Mouse (Mus musculus): ENCODE data around the gene Capzb.

Capzb gene

DNA sequence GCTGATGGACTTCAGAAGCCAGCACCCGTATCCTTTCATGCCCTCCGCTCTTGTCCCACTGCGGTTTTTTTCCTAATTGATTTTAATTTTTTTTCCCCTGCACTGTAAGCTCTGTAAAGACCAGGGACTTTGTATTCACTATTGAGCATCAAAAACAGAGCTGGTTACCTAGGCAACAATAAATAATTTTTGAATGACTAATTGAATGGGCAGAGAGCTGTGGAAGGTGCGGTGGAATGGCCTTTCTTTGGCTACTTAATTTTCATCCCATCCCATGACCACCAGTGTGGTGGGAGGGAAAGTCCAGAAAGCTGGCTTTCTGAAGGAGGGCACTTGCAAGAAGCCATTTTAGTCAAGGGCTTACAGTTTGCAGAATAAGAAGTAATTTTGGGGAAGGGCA, 41.6 kb downstream of the Capzb start:
- no peak for DNase-seq (ENCODE audit: low spot score)

DNA sequence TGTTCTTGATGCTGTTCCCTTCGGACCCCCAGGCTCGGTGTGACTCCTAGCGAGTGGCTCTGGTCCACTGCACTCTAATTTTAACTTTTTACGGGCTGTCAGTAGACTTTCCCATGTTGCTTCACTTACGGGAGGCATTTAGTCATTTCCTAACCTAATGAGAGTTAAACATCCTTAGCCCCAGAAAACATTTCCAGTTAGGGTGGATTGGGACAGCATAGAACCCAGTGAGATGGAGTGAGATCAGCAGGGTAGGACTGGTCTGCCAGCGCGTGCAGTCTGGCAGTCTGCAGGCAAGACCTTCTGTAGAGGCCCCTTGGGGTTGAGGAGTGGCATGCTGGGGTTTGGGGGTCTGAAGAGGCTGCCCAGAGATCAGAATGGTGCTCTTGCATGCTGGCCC, 42.9 kb downstream of the Capzb start:
- DNase-seq (ENCODE audit: low spot score) = no peak

DNA sequence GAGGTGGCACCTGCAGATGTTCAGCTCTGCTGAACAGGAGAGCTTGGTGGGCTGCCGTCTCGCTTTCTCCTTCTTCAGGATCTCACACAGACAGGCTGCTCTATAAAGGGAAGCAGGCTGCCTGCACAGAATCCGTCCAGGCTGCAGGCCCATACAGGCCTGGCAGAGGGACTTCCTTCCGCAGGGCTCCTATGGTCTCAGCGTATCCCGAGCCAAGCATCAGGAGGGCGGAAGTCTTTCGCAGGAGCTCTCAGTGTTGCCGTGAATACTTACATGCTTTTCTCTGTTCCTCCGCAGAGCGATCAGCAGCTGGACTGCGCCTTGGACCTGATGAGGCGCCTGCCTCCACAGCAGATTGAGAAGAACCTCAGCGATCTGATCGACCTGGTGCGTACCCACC, 45.9 kb downstream of the Capzb start:
- DNase-seq (ENCODE audit: low spot score) = no peak

DNA sequence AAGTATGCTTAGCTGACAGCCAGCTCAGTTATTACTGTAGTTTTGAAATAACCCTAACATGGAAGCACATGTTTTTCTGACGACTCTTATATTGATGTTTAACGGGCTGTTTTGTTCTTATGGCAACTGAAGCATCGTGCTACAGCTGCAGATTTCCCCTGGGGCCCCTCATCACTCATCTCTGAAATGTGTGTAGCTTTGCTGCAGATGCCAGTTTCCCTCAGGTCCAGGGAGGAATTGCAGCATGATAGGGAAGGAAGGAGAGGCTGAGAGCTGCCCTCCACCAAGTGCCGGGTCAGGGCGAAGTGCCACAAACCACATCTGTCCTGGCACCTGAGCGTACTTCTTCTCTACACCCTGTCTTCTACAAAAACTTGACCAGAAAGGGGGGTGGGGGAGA, 47.6 kb downstream of the Capzb start:
- DNase-seq (ENCODE audit: low spot score) = no peak

DNA sequence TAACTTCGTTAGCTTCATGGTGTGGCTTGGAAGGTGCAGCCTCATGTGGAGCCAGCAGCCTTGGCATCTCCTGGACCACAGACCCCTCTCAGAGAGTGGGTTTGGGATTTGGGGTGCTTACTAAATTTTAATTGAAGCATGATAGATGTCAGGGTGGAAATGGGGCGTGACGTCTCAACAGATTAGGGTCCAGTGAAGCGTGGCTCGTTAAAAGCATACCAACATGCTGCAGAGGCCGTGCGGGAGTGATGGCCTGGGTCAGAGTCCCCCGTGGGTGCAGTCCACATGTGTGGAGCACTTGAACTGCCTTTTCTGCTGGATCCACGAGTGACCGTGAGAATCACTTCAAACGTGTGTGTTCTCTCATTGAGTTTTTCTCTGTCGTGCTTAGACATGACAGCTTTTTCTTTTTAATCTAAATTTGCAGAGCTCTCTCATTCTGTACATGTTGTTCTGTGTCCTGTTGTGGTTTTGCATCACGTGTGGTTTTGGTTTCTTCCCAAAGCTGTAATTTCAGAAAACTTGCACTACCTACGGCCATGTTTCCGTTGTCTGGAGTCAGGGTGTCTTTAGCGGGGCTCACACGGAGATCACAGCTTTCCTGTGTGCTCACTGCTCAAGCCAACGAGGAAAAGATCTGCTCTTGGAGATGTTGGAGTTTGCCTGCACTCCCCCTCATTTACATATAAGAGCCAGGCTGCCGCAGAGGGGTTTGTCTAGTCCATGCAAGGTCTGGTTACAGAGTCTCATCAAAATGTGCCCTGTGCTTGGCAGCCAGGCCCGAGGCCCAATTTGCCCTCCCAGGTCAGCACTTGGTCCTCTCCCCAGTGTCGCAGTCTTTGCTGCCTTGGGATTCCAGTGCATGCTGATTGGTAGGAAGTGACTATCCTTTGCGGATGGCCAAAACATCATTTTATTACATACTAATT, 49.2 kb downstream of the Capzb start:
- no peak for DNase-seq (ENCODE audit: low spot score)

DNA sequence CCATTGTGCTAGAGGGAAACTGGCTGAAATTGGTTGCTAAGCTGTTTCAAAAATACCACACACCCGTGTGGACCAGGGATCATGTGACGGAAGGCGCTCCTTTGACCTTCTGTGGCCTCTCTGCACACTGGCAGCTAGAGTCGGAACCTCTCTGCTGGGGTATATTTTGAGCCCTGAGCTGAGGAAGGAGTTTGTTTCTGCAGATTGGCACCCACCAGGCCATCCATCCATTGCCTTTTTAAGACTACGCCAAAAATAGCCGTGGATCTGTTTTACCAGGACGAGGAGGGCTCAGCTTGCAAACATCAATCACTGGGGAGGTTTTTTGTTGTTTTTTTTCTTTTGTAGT, 49.9 kb downstream of the Capzb start:
- no peak for DNase-seq (ENCODE audit: low spot score)

DNA sequence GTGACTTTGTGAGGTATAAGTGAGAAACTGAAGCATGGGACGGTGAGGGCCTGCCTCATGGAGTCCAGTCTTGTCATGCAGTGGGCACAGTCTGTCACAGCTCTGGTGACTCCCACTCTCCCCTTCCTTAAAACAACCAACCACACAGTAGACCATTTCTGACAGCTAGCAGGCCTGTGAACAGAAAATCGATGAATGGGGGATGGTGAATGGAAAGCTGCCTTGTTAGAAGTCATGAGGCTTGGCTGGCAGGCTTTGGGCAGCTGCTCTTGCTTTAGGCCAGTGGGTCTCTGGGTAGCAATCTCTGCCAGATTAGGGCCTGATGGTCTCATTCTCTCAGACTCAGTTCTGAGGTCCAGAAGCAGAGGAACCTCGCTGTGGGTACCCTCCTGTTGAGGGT, 51.5 kb downstream of the Capzb start:
- DNase-seq (ENCODE audit: low spot score) = no peak

DNA sequence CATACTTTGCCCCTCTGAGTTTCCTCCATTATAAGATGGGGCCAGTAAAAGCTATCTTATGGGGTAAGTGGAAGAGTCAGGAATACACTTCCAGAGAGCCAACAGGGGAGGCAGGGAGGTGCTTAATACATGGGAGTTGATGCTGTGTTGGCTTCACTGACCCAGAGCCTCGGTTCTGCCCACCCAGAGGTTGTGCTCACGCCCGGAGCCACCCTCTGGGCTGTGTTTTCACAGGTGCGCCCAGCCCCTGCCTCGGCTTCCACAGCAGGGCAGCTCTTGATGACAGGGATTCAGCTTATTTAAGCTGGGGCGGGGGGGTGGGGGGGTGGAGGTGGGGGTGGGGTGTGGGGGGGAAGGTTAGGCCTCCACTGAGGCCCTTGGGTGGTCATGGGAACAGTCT, 52.1 kb downstream of the Capzb start:
- no peak for DNase-seq (ENCODE audit: low spot score)

DNA sequence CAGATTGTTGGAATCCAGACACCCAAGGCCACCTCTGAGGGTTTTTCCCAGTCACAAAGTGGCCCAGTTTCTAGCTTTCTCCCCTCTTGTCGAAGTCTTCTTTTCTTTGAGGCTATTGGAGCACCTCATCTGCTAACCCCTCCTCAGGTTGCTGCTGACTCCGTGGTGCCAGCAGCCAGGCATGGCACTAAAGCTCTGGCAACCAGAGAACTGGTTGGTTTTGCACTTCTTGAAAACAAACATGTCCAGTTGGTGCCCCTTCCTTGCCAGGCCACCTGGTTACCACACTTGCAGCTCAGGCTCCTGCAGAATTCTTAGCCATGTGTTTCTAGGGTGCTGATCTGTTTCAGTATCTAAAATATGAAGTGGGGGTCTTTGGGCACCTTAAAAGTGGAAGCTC, 52.8 kb downstream of the Capzb start:
- DNase-seq (ENCODE audit: low spot score) = no peak

DNA sequence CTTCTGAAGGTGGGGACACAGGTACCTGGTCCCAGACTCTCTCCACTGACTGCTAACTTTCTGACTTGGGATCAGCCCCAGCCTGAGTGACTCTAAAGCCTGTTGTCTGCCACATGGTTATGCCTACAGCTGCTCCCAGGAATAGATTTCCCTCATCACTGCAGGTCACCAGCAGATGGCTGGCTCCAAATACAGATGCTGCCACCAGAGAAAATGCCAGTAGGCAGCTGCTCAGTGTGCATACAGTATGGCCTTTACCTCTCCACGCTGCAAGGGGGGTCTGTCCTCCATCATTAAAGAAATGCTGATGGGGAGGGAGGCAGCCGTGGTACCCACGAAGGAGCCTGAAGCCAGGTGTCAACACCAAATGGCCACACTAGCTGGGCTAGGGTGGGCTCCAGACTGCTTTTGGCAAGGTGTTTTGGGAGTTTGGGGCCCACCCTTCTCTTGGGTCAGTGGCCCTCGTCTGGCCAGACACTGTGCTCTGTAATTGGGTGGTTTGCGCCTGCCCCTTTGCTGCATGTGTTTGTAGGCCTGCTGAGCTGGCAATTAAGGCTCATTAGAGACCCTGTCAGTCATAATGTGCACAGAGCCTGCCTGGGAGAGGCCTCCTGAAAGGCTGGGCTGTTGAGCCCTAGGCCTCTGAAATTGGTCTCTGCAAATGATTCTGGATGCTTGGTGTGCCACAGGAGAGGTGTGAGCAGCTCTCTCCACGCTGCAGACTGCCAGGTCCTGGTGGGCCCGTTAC, 53.6 kb downstream of the Capzb start:
- no peak for DNase-seq (ENCODE audit: low spot score)

DNA sequence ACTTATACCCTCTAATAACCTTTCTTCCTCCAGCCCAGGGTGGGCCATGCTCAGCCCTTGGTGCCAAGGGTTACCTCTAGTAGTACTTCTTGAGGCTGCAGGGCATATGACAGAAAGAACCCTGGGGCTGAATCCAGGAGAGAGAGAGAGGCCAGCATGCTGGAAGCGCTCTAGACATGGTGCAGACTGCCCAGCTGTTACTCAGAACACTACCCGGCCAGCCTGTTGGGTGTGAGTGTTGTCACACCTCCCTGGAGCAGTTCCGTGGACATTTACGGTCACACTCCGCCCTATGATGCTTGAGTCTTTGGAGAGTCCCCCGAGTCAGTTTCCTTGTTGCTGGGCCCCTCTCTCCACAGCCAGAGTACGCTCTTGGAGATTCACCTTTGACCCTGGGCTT, 55.3 kb downstream of the Capzb start:
- DNase-seq (ENCODE audit: low spot score) = no peak

DNA sequence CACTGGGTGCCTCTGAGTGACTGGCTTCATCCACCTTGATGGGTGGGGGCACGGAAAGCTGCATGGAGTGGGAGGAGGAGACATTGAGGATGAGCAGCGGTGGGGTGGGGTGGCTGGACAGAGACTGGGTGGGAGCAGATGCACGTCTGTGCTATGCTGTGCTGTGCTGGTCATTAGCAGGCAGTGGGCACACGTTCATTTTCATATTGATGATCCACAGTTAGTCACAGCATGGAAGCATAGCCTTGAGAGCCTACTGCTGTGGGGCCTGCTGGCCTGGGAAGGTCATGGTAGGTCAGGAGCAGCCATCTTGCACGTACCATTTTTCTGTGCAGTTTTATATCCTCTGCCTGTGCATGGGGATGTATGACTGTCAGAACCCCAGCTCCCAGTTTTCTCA, 56.0 kb downstream of the Capzb start:
- DNase-seq (ENCODE audit: low spot score) = no peak

DNA sequence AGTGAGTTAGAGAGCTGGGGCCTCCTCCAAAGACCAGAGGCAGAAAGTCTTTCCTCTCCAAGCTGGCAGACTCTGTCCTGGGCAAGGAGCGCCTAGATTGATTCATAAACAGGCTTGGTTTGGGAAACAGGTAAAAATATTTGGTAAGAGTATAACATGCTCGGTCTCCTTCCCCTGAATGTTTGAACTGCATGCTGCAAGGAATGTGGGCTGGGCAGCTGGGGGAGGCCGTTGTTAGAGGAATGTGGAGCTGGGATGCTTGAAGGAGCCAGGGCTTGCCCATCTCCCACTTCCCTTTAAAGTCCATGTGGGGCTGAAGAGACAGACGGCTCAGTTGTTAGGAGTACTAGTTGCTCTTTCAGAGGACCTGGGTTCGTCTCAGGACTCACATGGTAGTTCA, 57.3 kb downstream of the Capzb start:
- DNase-seq (ENCODE audit: low spot score) = no peak

DNA sequence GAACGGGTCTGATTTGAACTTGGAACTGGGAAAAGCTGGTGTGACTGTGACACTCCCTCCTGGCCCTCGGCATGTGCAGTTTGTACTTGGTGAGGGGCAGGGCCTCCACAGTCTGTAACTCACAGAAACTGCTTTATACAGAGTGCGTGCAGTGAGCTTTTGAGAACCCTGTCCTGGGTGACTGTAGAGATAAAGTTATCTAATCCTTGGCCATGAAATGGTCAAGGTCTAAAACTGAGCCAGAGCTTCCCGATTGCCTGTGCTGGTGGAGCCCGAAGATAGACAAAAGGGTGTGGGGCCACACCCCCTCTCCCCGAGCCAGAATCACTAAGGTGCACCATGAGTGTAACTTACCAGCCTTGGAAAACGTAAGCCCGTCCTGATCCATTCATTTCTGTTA, 58.2 kb downstream of the Capzb start:
- no peak for DNase-seq (ENCODE audit: low spot score)

DNA sequence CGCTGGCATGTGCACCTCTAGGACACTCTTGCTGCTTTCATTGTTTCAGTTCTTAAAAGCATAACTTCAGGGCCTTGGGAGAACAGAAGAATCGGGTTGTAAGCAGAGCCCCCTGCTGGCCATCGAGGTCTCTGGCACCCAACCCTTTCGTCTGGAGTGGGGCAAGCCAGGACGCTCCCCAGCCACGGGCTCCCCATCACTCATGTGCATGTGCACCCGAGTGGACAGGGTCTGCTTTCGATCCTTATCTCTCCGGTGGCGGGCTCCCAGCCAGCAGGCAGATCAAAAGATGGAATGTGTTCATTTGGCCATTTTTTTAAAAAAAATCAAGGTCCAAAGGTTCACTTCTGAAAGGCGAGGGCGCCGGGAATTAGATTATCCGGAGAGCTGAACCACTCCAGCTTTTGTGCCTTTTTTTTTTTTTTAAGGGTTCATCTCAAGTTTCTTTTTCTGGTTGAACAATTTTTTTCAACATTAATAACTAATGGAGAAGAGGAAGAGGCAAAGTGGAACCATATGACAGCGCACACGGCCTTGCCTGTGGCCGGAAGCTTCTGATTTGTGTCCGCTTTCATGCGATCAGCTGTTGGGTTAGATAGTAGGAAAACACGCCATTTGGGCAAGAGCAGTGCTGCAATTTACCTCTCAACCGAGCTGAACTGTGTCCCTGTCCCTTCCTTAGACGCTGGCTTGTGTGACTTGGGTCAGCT, 59.5 kb downstream of the Capzb start:
- peak; percentile 87 for DNase-seq (ENCODE audit: low spot score)

DNA sequence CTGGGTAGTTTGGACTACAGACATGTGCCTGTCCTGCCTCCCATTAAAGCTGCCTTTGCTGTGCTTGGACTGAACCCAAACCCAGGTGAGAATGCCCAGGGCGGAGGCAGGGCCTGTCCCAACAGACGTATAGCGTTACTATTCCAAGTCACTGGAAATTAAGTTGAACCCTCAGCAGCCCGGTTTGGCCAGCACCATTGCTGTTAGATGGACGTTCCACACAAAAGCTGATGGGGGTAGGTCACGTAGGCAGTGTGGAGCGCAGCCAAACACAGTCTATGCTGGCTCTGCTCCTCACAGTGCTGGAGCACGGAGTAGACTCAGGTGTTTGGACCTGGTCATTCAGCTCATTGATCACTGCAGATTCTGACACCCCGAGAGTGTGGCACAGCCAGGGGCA, 60.5 kb downstream of the Capzb start:
- no peak for DNase-seq (ENCODE audit: low spot score)

DNA sequence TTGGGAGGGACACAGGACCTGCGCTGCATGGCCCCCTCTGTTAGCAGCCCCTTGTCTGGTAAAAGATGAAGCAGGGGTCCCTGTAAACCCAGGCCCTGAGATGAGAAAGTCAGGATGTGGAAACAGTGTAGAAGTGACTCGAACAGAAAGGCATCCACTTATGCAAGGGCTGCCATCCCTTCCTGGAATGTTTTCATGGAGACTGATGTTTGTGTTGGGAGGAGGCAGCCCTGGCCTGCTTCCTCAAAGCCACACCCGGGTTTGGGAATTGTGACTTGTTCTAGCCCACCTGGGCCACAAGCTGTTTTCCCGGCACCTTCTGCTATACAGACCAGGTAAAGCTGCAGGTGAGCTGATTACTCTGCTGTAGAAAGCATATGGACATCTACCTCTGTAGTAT, 63.4 kb downstream of the Capzb start:
- no peak for DNase-seq (ENCODE audit: low spot score)

DNA sequence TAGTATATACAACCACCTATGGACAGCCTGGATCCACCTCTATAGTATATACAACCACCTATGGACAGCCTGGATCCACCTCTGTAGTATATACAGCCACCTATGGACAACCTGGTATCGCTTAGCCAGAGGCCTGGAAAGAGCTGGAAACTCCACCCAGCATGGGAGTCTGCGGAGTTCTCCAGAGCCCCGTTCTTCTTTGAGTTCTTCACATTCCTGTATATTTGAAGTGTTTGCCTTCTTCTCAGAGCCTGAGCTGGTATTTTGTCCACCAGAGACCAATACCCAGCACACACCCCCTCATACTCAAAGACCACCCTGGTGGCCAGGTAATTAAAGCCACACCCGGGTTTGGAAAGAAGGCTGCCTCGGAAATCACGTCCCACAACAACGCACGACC, 64.0 kb downstream of the Capzb start:
- DNase-seq (ENCODE audit: low spot score) = no peak

DNA sequence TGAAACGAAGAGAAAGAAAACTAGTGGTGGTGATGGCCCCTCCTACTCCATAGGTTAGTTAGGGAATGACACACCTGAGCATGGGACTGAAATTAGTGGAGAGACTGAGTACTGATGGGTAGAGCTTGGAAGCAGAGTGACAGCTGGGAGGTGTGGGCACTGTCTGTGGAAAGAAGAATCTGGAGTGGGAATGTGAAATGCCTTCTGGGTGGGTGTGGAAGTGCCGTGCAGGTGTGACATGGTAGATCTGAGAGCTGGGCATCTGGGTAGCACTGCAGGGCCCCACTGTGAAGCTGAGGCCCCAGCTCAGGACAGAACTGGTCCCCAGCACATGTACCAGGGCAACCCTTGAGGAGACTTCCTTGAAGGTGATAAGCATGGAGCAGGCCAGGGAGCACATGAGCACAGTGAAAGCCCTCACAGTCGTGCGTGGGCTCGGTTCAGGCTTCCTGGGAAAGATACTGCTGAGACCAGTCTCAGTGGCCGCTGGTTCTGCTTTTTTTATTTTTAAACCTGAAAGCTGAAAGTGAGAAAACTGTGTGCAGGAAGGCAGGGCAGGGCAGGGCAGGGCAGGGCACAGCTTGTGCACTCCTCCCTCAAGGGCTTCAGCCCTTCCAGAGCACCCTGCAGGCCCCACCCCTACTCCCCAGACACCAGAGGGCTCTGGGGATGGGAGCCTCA, 66.1 kb downstream of the Capzb start:
- DNase-seq (ENCODE audit: low spot score) = peak; percentile 54

DNA sequence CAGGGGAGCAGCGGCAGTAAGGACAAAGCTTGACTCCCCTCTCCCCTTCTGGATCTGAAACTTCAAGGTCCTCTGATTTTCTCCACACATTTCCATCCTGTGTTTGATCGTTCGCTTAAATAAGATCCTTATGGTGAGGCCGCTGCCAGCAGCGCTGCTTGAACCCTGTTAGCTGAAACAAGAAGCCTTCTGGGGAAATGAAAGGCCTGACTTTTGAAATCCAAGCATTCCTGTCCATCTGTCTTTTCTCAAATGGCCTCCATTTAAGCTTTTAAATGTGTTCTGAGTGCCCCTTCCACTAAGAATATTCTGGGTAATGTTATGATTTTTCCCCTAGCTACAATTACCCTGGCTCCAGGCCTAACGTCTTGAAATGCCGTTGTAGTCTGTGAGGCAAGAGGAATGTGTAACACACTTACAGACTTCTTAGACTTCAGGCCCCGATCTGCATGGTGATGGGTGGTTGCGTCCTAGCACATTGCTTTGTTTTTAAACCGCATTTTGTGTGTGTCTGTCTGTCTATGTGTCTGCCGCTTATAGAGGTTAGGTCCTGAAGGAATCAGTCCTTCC, 66.7 kb downstream of the Capzb start:
- DNase-seq (ENCODE audit: low spot score) = no peak

DNA sequence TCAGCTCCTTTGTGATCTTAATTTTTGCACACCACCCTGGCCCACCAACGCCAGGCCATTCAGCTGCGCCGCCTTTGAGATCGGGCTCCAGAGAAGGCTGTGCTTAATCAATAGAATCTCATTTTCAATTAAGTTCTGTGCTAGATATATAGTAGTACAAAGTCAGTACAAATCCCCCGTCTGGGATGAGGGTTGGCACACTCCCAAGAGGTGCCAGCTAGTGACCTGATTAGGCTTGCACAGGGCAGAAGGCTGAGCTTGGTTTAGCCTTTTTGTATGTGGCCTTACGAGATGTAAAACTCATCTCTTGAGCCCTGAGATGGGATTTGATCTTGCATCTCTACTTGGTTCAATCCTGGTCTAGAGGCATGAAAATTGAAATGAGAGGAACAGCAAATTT, 70.3 kb downstream of the Capzb start:
- DNase-seq (ENCODE audit: low spot score) = no peak
